Mouse (Mus musculus) kidney, postnatal 0 days (tissue): ENCODE data around the gene Slc38a8. TPM values are rescaled to one million over a fixed set of nuclear protein-coding genes. Genes with fewer than 3 reads are reported as not detected.

Source experiments
- ATAC-seq: fragments of 200-750 bp; cut with Nextera tagmentation; replicated peaks from 2 replicates; pipeline ENCODE4 v1.8.0; 2017; ENCODE audit warnings: low read depth, moderate number of reproducible peaks, moderate TSS enrichment, moderate library complexity; ENCODE audit not compliant: low FRiP score
- DNase-seq: peaks from one replicate; pipeline ENCODE4 v3.0.0-alpha.2; 2016; ENCODE audit warnings: low spot score
- H3K27ac ChIP-seq: fragments of 300-500 bp; sonication (generic); 2 replicates; pipeline ENCODE4 v1.5.1; 2014; ENCODE audit warnings: mild to moderate bottlenecking
- H3K27me3 ChIP-seq: fragments of 300-500 bp; sonication (generic); 2 replicates; pipeline ENCODE4 v1.6.1; 2014; ENCODE audit warnings: low read length, mixed read lengths; ENCODE audit not compliant: insufficient read depth
- H3K36me3 ChIP-seq: fragments of 300-500 bp; sonication (generic); 2 replicates; pipeline ENCODE4 v1.6.1; 2014; ENCODE audit warnings: low read length, mixed read lengths; ENCODE audit not compliant: insufficient read depth
- H3K4me1 ChIP-seq: fragments of 300-500 bp; sonication (generic); replicated peaks from 2 replicates; pipeline ENCODE4 v1.6.1; 2014; ENCODE audit warnings: antibody characterized with exemption, low read length, mixed read lengths; ENCODE audit not compliant: insufficient read depth
- H3K4me2 ChIP-seq: fragments of 300-500 bp; sonication (generic); 2 replicates; pipeline ENCODE4 v1.6.1; 2014; ENCODE audit warnings: mild to moderate bottlenecking, low read length, moderate library complexity, mixed read lengths
- H3K4me3 ChIP-seq: fragments of 300-500 bp; sonication (generic); replicated peaks from 2 replicates; pipeline ENCODE4 v1.5.1; 2014; ENCODE audit warnings: low read depth, low read length
- H3K9ac ChIP-seq: fragments of 300-500 bp; sonication (generic); 2 replicates; pipeline ENCODE4 v1.6.1; 2014; ENCODE audit warnings: low read depth, low read length
- H3K9me3 ChIP-seq: fragments of 300-500 bp; sonication (generic); replicated peaks from 2 replicates; pipeline ENCODE4 v1.6.1; 2016; ENCODE audit warnings: low read length, inconsistent platforms, mixed read lengths
- CTCF ChIP-seq: IDR thresholded peaks from 2 replicates; pipeline ENCODE4 v1.5.1; 2016; ENCODE audit warnings: antibody characterized with exemption, low read depth, mild to moderate bottlenecking, moderate library complexity
- WGBS: fragments of 180-500 bp; shearing (Covaris S2); extraction: QIAGEN DNeasy Blood & Tissue Kit; methylation state at CpG from one replicate; pipeline ENCODE4 v1.1.7; 2014; 5-methylcytosine and 5-hydroxymethylcytosine counted together
- polyA plus RNA-seq: library from polyadenylated mRNA; unstranded; fragments of >200 nt; fragmentation: Nextera tagmentation; extraction: Ambion mirVana; gene quantifications from 2 replicates; pipeline ENCODE4 v1.2.1, GENCODE M21; 2015

Slc38a8 gene
- polyA plus RNA-seq: 0.06 TPM in 1 of 2 replicates, not detected in the other

- DNase-seq: no peak
- Histone ChIP-seq H3K4me2 (no peak within 1 kb of the TSS), H3K9me3 (no peaks in the 10 kb centered on the region), H3K27ac (no peak within 1 kb of the TSS), H3K9ac (no peak within 1 kb of the TSS), H3K4me3 (no peak within 1 kb of the TSS), H3K4me1 (0 out of 2 replicates have a peak, but pooled peaks cover 2% of the 10 kb centered on the region), H3K27me3 (peaks cover 4% of the 10 kb centered on the region; the same call in 1 of the 2 replicates), H3K36me3 (0 out of 2 replicates have a peak, but pooled peaks cover 10% of the 10 kb centered on the region)
- no peak for TF ChIP-seq CTCF
- no peak for ATAC-seq
- whole genome bisulfite sequencing: 37% methylated on average over 5 of the region's 5 CpGs
These were observed at the start of gene Slc38a8 for GRCm38 (mm10) chr8:119501598-119501997. Gene Slc38a8, minus strand, starts transcription at chr8:119501698.

GRCm38 (mm10) chr8:119548560-119549113 is 47.1 kb upstream of the Slc38a8 start:
- no peaks in the 10 kb centered on the region for H3K27me3 ChIP-seq
- peaks cover 20% of the 10 kb centered on the region for H3K36me3 ChIP-seq
- no peak overlapping the region for H3K4me2 ChIP-seq
- no peak for ATAC-seq
- TF ChIP-seq CTCF: no peak
- 0 out of 2 replicates have a peak, but pooled peaks cover 4% of the 10 kb centered on the region for H3K4me1 ChIP-seq
- 55% methylated on average over 7 of the region's 7 CpGs for WGBS
- H3K9me3 ChIP-seq: no peaks in the 10 kb centered on the region
- H3K9ac ChIP-seq: 0 out of 2 replicates have a peak overlapping the region, but pooled peaks have one; percentile 31
- H3K4me3 ChIP-seq: no peak overlapping the region
- no peak for DNase-seq
- H3K27ac ChIP-seq: no peak overlapping the region

- Histone ChIP-seq H3K27me3 (no peaks in the 10 kb centered on the region), H3K27ac (no peak overlapping the region), H3K4me3 (no peak overlapping the region), H3K4me1 (0 out of 2 replicates have a peak, but pooled peaks cover 4% of the 10 kb centered on the region), H3K9ac (no peak overlapping the region), H3K9me3 (no peaks in the 10 kb centered on the region), H3K36me3 (peaks cover 27% of the 10 kb centered on the region), H3K4me2 (no peak overlapping the region)
- DNase-seq (no peak), ATAC-seq (no peak)
- WGBS: 72% methylated on average over 18 of the region's 18 CpGs
- no peak for TF ChIP-seq CTCF
These were observed 45.7 kb upstream of the Slc38a8 start for GRCm38 (mm10) chr8:119547019-119547691.

GRCm38 (mm10) chr8:119545791-119546190 is 44.3 kb upstream of the Slc38a8 start:
- Histone ChIP-seq H3K27ac (no peak overlapping the region; the same call in 1 of the 2 replicates), H3K27me3 (no peaks in the 10 kb centered on the region), H3K9me3 (no peaks in the 10 kb centered on the region), H3K36me3 (peaks cover 39% of the 10 kb centered on the region), H3K9ac (0 out of 2 replicates have a peak overlapping the region, but pooled peaks have one; percentile 6), H3K4me2 (no peak overlapping the region), H3K4me1 (0 out of 2 replicates have a peak, but pooled peaks cover 4% of the 10 kb centered on the region), H3K4me3 (no peak overlapping the region)
- WGBS: 74% methylated on average over 6 of the region's 6 CpGs
- no peak for TF ChIP-seq CTCF
- no peak for DNase-seq
- no peak for ATAC-seq

- no peaks in the 10 kb centered on the region for H3K27me3 ChIP-seq
- no peak overlapping the region for H3K4me3 ChIP-seq
- peak; percentile 14 for DNase-seq
- peaks cover 45% of the 10 kb centered on the region for H3K36me3 ChIP-seq
- no peak overlapping the region for H3K4me2 ChIP-seq
- no peak for ATAC-seq
- WGBS: 39% methylated on average over 6 of the region's 6 CpGs
- 0 out of 2 replicates have a peak, but pooled peaks cover 4% of the 10 kb centered on the region for H3K4me1 ChIP-seq
- TF ChIP-seq CTCF: no peak
- H3K9ac ChIP-seq: no peak overlapping the region
- H3K27ac ChIP-seq: no peak overlapping the region
- no peaks in the 10 kb centered on the region for H3K9me3 ChIP-seq
These were observed 43.7 kb upstream of the Slc38a8 start for GRCm38 (mm10) chr8:119545180-119545579.

GRCm38 (mm10) chr8:119544606-119545005 is 43.1 kb upstream of the Slc38a8 start:
- 87% methylated on average over 3 of the region's 3 CpGs for WGBS
- Histone ChIP-seq H3K4me3 (no peak overlapping the region), H3K4me1 (0 out of 2 replicates have a peak, but pooled peaks cover 4% of the 10 kb centered on the region), H3K9ac (no peak overlapping the region), H3K9me3 (no peaks in the 10 kb centered on the region), H3K36me3 (peaks cover 51% of the 10 kb centered on the region), H3K4me2 (no peak overlapping the region), H3K27ac (no peak overlapping the region), H3K27me3 (no peaks in the 10 kb centered on the region)
- DNase-seq (no peak), ATAC-seq (no peak)
- TF ChIP-seq CTCF: no peak
